Mouse (Mus musculus): ENCODE results near the gene Ccdc77. TPM values are rescaled to one million over a fixed set of nuclear protein-coding genes. Genes with fewer than 3 reads are reported as not detected.

Ccdc77 gene
- 9.2 and 10.0 TPM in 2 replicates for polyA plus RNA-seq (2011; ENCODE audit: insufficient read length, low read depth, missing spikeins)

GRCm38 (mm10) chr6:120363688-120364522 is at the start of gene Ccdc77, which contains the start of gene Kdm5a:
Gene Ccdc77, minus strand, starts transcription at chr6:120364374.
Gene Kdm5a, plus strand, starts transcription at chr6:120364124.
- peak; percentile 74 for TF ChIP-seq POLR2A (IDR thresholded peaks at IDR 0.05; ENCODE audit: low read depth, low read length)
- TF ChIP-seq CTCF (IDR thresholded peaks at IDR 0.05; ENCODE audit: borderline replicate concordance, insufficient read depth, low read length) = no peak
- Histone ChIP-seq H3K27ac (ENCODE audit: insufficient read depth, low read length) (peak within 1 kb of the TSS; percentile 98), H3K4me1 (ENCODE audit: control insufficient read depth, insufficient read depth, low read length) (peaks cover 7% of the 10 kb centered on the region; the same call in 1 of the 2 replicates), H3K4me3 (ENCODE audit: insufficient read depth, low read length) (peak within 1 kb of the TSS; percentile 85)

GRCm38 (mm10) chr6:120403936-120404335 is 39.8 kb upstream of the Ccdc77 start:
- TF ChIP-seq POLR2A (IDR thresholded peaks at IDR 0.05; ENCODE audit: low read depth, low read length) (no peak), CTCF (IDR thresholded peaks at IDR 0.05; ENCODE audit: borderline replicate concordance, insufficient read depth, low read length) (no peak)
- Histone ChIP-seq H3K4me3 (ENCODE audit: insufficient read depth, low read length) (no peak overlapping the region), H3K4me1 (ENCODE audit: control insufficient read depth, insufficient read depth, low read length) (no peaks in the 10 kb centered on the region), H3K27ac (ENCODE audit: insufficient read depth, low read length) (no peak overlapping the region)

- Histone ChIP-seq H3K4me1 (ENCODE audit: control insufficient read depth, insufficient read depth, low read length) (no peaks in the 10 kb centered on the region), H3K4me3 (ENCODE audit: insufficient read depth, low read length) (no peak overlapping the region), H3K27ac (ENCODE audit: insufficient read depth, low read length) (no peak overlapping the region; the same call in 1 of the 2 replicates)
- TF ChIP-seq CTCF (IDR thresholded peaks at IDR 0.05; ENCODE audit: borderline replicate concordance, insufficient read depth, low read length) = no peak
- TF ChIP-seq POLR2A (IDR thresholded peaks at IDR 0.05; ENCODE audit: low read depth, low read length) = no peak
These were observed 31.6 kb upstream of the Ccdc77 start for GRCm38 (mm10) chr6:120395622-120396345.

- H3K4me1 ChIP-seq (ENCODE audit: control insufficient read depth, insufficient read depth, low read length) = no peaks in the 10 kb centered on the region
- H3K4me3 ChIP-seq (ENCODE audit: insufficient read depth, low read length) = no peak overlapping the region
- TF ChIP-seq CTCF (IDR thresholded peaks at IDR 0.05; ENCODE audit: borderline replicate concordance, insufficient read depth, low read length) (no peak), POLR2A (IDR thresholded peaks at IDR 0.05; ENCODE audit: low read depth, low read length) (no peak)
- no peak overlapping the region for H3K27ac ChIP-seq (ENCODE audit: insufficient read depth, low read length)
These were observed 28.6 kb upstream of the Ccdc77 start for GRCm38 (mm10) chr6:120392811-120393210.

- TF ChIP-seq POLR2A (IDR thresholded peaks at IDR 0.05; ENCODE audit: low read depth, low read length) = no peak
- no peak for TF ChIP-seq CTCF (IDR thresholded peaks at IDR 0.05; ENCODE audit: borderline replicate concordance, insufficient read depth, low read length)
- no peaks in the 10 kb centered on the region for H3K4me1 ChIP-seq (ENCODE audit: control insufficient read depth, insufficient read depth, low read length)
- H3K27ac ChIP-seq (ENCODE audit: insufficient read depth, low read length) = no peak overlapping the region
- no peak overlapping the region for H3K4me3 ChIP-seq (ENCODE audit: insufficient read depth, low read length)
These were observed 25.9 kb upstream of the Ccdc77 start for GRCm38 (mm10) chr6:120390054-120390453.

GRCm38 (mm10) chr6:120376736-120377135 is 12.6 kb upstream of the Ccdc77 start:
- Histone ChIP-seq H3K4me3 (ENCODE audit: insufficient read depth, low read length) (no peak overlapping the region), H3K4me1 (ENCODE audit: control insufficient read depth, insufficient read depth, low read length) (no peaks in the 10 kb centered on the region), H3K27ac (ENCODE audit: insufficient read depth, low read length) (no peak overlapping the region)
- TF ChIP-seq POLR2A (IDR thresholded peaks at IDR 0.05; ENCODE audit: low read depth, low read length) (no peak), CTCF (IDR thresholded peaks at IDR 0.05; ENCODE audit: borderline replicate concordance, insufficient read depth, low read length) (no peak)

GRCm38 (mm10) chr6:120365051-120365450 is 877 bp upstream of the Ccdc77 start:
- no peak overlapping the region for H3K27ac ChIP-seq (ENCODE audit: insufficient read depth, low read length)
- TF ChIP-seq CTCF (IDR thresholded peaks at IDR 0.05; ENCODE audit: borderline replicate concordance, insufficient read depth, low read length) (no peak), POLR2A (IDR thresholded peaks at IDR 0.05; ENCODE audit: low read depth, low read length) (no peak)
- peak overlapping the region; percentile 85 for H3K4me3 ChIP-seq (ENCODE audit: insufficient read depth, low read length)
- peaks cover 7% of the 10 kb centered on the region; the same call in 1 of the 2 replicates for H3K4me1 ChIP-seq (ENCODE audit: control insufficient read depth, insufficient read depth, low read length)

GRCm38 (mm10) chr6:120364523-120364905 is 340 bp upstream of the Ccdc77 start:
- Histone ChIP-seq H3K4me3 (ENCODE audit: insufficient read depth, low read length) (peak overlapping the region; percentile 85), H3K27ac (ENCODE audit: insufficient read depth, low read length) (peak overlapping the region; percentile 49; the same call in 1 of the 2 replicates), H3K4me1 (ENCODE audit: control insufficient read depth, insufficient read depth, low read length) (peaks cover 7% of the 10 kb centered on the region; the same call in 1 of the 2 replicates)
- TF ChIP-seq CTCF (IDR thresholded peaks at IDR 0.05; ENCODE audit: borderline replicate concordance, insufficient read depth, low read length) = no peak
- no peak for TF ChIP-seq POLR2A (IDR thresholded peaks at IDR 0.05; ENCODE audit: low read depth, low read length)

GRCm38 (mm10) chr6:120362774-120363687 is 1.1 kb downstream of the Ccdc77 start:
- Histone ChIP-seq H3K4me1 (ENCODE audit: control insufficient read depth, insufficient read depth, low read length) (peaks cover 7% of the 10 kb centered on the region; the same call in 1 of the 2 replicates), H3K27ac (ENCODE audit: insufficient read depth, low read length) (peak overlapping the region; percentile 98), H3K4me3 (ENCODE audit: insufficient read depth, low read length) (peak overlapping the region; percentile 85)
- TF ChIP-seq CTCF (IDR thresholded peaks at IDR 0.05; ENCODE audit: borderline replicate concordance, insufficient read depth, low read length) = no peak
- TF ChIP-seq POLR2A (IDR thresholded peaks at IDR 0.05; ENCODE audit: low read depth, low read length) = no peak; the same call in 1 of the 2 replicates
